Mouse (Mus musculus) hindbrain, embryonic 11.5 days (tissue): ENCODE data around the gene Tnfaip2. TPM values are rescaled to one million over a fixed set of nuclear protein-coding genes. Genes with fewer than 3 reads are reported as not detected.
A peak's percentile ranks its signal among the peaks of the same experiment; 100 is the strongest.

Experiments
- ATAC-seq: fragments of 200-750 bp; cut with Nextera tagmentation; 2 replicates; pipeline ENCODE4 v1.8.0; 2017; ENCODE audit warnings: mild to moderate bottlenecking, moderate TSS enrichment, moderate library complexity; ENCODE audit not compliant: low FRiP score
- DNase-seq: peaks from one replicate; pipeline ENCODE4 v3.0.0-alpha.2; 2015; ENCODE audit warnings: low spot score
- H3K27ac ChIP-seq: fragments of 300-500 bp; sonication (generic); 2 replicates; pipeline ENCODE4 v1.5.1; 2014; ENCODE audit warnings: mild to moderate bottlenecking, low read depth, low read length
- H3K27me3 ChIP-seq: fragments of 300-500 bp; sonication (generic); 2 replicates; pipeline ENCODE4 v1.6.1; 2014; ENCODE audit warnings: mild to moderate bottlenecking, low read length, moderate library complexity, mixed read lengths; ENCODE audit not compliant: control insufficient read depth, insufficient read depth
- H3K36me3 ChIP-seq: fragments of 300-500 bp; sonication (generic); 2 replicates; pipeline ENCODE4 v1.6.1; 2014; ENCODE audit warnings: mild to moderate bottlenecking, low read length, moderate library complexity, mixed read lengths; ENCODE audit not compliant: control insufficient read depth, insufficient read depth
- H3K4me1 ChIP-seq: fragments of 300-500 bp; sonication (generic); replicated peaks from 2 replicates; pipeline ENCODE4 v1.6.1; 2014; ENCODE audit warnings: low read length, mixed read lengths; ENCODE audit not compliant: control insufficient read depth, insufficient read depth
- H3K4me2 ChIP-seq: fragments of 300-500 bp; sonication (generic); replicated peaks from 2 replicates; pipeline ENCODE4 v1.6.1; 2014; ENCODE audit warnings: mild to moderate bottlenecking, low read depth, low read length
- H3K4me3 ChIP-seq: fragments of 300-500 bp; sonication (generic); 2 replicates; pipeline ENCODE4 v1.5.1; 2014; ENCODE audit warnings: low read depth, low read length
- H3K9ac ChIP-seq: fragments of 300-500 bp; sonication (generic); 2 replicates; pipeline ENCODE4 v1.6.1; 2014; ENCODE audit warnings: low read depth, low read length
- H3K9me3 ChIP-seq: fragments of 300-500 bp; sonication (generic); 2 replicates; pipeline ENCODE4 v1.6.1; 2016; ENCODE audit warnings: low read length; ENCODE audit not compliant: control insufficient read depth
- WGBS: fragments of 180-500 bp; shearing (Covaris S2); extraction: QIAGEN DNeasy Blood & Tissue Kit; methylation state at CpG from one replicate; pipeline ENCODE4 v1.1.7; 2014; 5-methylcytosine and 5-hydroxymethylcytosine counted together
- polyA plus RNA-seq: library from polyadenylated mRNA; unstranded; fragments of >200 nt; fragmentation: Nextera tagmentation; extraction: Ambion mirVana; gene quantifications from 2 replicates; pipeline ENCODE4 v1.2.1, GENCODE M21; 2014

The Tnfaip2 gene
- polyA plus RNA-seq, 1 experiment from 2014 or later = 1.9 TPM

DNA sequence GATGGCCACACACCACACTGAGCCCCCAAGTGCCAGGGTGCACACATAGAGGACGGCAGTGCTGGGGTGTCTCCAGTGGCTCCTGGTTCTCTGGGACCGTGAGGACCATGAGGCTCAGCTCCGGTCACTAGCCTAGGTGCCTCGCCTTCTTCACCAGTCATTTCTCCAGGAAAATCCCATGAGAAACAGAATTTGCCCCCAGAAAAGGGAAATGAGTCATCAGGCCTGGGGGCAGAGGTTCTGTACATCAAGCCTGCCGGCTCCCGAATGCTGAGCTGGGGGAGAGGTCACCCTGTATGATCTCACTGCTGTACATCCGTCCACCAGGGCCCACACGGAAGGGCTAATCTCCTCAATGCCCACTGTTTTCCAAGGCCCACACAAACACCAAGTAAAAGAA is 13.6 kb downstream of the Tnfaip2 start:
- no peaks in the 10 kb centered on the region for H3K4me1 ChIP-seq
- no peaks in the 10 kb centered on the region for H3K36me3 ChIP-seq
- H3K27ac ChIP-seq = no peak overlapping the region
- ATAC-seq (no peak), DNase-seq (no peak)
- no peak overlapping the region for H3K9ac ChIP-seq
- no peak overlapping the region for H3K4me2 ChIP-seq
- 59% methylated on average over 8 of the region's 8 CpGs for WGBS
- no peak overlapping the region for H3K4me3 ChIP-seq
- no peaks in the 10 kb centered on the region for H3K9me3 ChIP-seq
- peaks cover 10% of the 10 kb centered on the region for H3K27me3 ChIP-seq

DNA sequence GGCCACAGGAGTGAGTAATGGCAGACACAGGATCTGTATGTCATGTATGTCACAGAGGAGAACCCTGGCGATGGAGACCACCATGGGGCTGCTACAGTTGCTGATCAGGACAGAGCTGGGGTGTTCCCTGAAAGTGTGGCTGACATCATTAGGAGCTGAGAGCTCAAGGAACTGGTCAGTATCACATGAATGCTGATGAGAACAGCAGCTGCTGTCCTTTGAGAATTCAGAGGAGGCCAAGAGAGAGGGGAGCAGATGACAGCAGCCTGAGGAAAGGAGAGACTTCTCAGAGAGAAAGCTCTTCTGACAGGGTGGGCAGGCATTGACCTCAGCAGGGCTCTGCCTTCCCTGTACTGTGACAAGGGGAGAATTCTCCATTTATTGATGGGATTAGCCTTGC is 15.5 kb downstream of the Tnfaip2 start:
- DNase-seq = no peak
- Histone ChIP-seq H3K27ac (no peak overlapping the region), H3K4me1 (no peaks in the 10 kb centered on the region), H3K9ac (no peak overlapping the region), H3K4me2 (no peak overlapping the region), H3K9me3 (no peaks in the 10 kb centered on the region), H3K4me3 (no peak overlapping the region), H3K27me3 (no peaks in the 10 kb centered on the region; the same call in 1 of the 2 replicates), H3K36me3 (no peaks in the 10 kb centered on the region)
- ATAC-seq = no peak
- WGBS = 92% methylated on average over 1 of the region's 1 CpGs

GRCm38 (mm10) chr12:111463570-111463969 is 21.3 kb downstream of the Tnfaip2 start:
- no peak for DNase-seq
- Histone ChIP-seq H3K9ac (no peak overlapping the region), H3K4me3 (no peak overlapping the region), H3K36me3 (no peaks in the 10 kb centered on the region), H3K9me3 (no peaks in the 10 kb centered on the region), H3K4me2 (no peak overlapping the region), H3K27me3 (no peaks in the 10 kb centered on the region; the same call in none of the 2 replicates), H3K27ac (no peak overlapping the region), H3K4me1 (no peaks in the 10 kb centered on the region)
- ATAC-seq = no peak
- WGBS = 83% methylated on average over 7 of the region's 7 CpGs

GRCm38 (mm10) chr12:111466369-111466768 is 24.1 kb downstream of the Tnfaip2 start:
- WGBS = 91% methylated on average over 3 of the region's 3 CpGs
- Histone ChIP-seq H3K36me3 (no peaks in the 10 kb centered on the region), H3K27me3 (no peaks in the 10 kb centered on the region; the same call in none of the 2 replicates), H3K9me3 (no peaks in the 10 kb centered on the region), H3K4me3 (no peak overlapping the region), H3K4me2 (no peak overlapping the region), H3K27ac (no peak overlapping the region), H3K4me1 (no peaks in the 10 kb centered on the region), H3K9ac (no peak overlapping the region)
- ATAC-seq (no peak), DNase-seq (no peak)

DNA sequence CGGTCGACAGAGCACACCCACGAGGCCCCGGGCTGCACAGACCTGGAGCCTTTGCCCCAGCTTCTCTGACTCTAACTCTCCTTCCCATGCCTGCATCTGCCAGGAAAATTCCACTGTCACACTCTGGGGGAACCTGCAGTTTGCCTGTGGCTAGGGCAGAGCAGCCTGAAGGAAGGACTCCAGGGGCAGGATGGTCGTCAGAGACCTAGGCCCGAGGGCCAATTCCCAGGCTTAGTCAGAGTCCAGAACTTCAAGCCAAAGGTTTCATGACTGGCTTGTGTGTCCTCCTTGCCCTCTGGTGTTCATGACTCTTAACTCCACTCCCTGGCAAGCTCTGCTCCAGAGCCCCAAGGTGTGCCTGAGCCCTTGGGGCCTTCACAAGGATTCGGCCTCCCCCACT is 25.9 kb downstream of the Tnfaip2 start:
- Histone ChIP-seq H3K27ac (no peak overlapping the region), H3K36me3 (no peaks in the 10 kb centered on the region), H3K9ac (no peak overlapping the region), H3K4me1 (no peaks in the 10 kb centered on the region), H3K27me3 (no peaks in the 10 kb centered on the region; the same call in 1 of the 2 replicates), H3K9me3 (no peaks in the 10 kb centered on the region), H3K4me3 (no peak overlapping the region), H3K4me2 (no peak overlapping the region)
- ATAC-seq (no peak), DNase-seq (no peak)
- 58% methylated on average over 7 of the region's 7 CpGs for WGBS

- H3K9ac ChIP-seq = no peak overlapping the region
- H3K27ac ChIP-seq = no peak overlapping the region
- 11% methylated on average over 8 of the region's 8 CpGs for WGBS
- no peaks in the 10 kb centered on the region for H3K36me3 ChIP-seq
- peak; percentile 84 for DNase-seq
- no peaks in the 10 kb centered on the region for H3K4me1 ChIP-seq
- no peaks in the 10 kb centered on the region; the same call in 1 of the 2 replicates for H3K27me3 ChIP-seq
- H3K9me3 ChIP-seq = no peaks in the 10 kb centered on the region
- no peak overlapping the region for H3K4me3 ChIP-seq
- no peak for ATAC-seq
- H3K4me2 ChIP-seq = no peak overlapping the region
Observed at GRCm38 (mm10) chr12:111469507-111469906, 27.2 kb downstream of the Tnfaip2 start.

DNA sequence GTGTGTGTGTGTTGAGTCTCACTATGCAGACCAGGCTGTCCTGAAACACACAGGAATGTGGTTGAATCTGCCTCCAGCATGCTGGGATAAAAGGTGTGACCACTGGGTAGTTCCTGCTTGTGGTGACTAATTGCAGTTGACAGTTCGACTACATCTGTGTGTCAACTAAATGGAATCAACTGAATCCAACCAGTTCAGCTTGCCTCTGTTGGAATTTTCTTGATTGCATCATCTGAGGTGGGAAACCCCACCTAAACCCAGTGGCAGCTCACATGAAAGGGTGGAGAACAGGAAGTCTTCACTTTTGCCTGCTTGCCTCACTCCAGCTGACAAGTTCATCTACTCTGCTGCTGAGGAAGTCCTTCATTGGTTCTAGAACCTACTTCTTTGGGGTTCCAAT is 28.9 kb downstream of the Tnfaip2 start:
- H3K4me3 ChIP-seq = no peak overlapping the region
- H3K4me2 ChIP-seq = no peak overlapping the region
- no peak overlapping the region for H3K27ac ChIP-seq
- WGBS = 70% methylated on average over 1 of the region's 1 CpGs
- H3K9me3 ChIP-seq = no peaks in the 10 kb centered on the region
- no peak overlapping the region for H3K9ac ChIP-seq
- no peaks in the 10 kb centered on the region; the same call in 1 of the 2 replicates for H3K27me3 ChIP-seq
- H3K4me1 ChIP-seq = no peaks in the 10 kb centered on the region
- H3K36me3 ChIP-seq = no peaks in the 10 kb centered on the region
- ATAC-seq = no peak
- DNase-seq = no peak

GRCm38 (mm10) chr12:111471721-111472120 is 29.5 kb downstream of the Tnfaip2 start:
- Histone ChIP-seq H3K36me3 (no peaks in the 10 kb centered on the region), H3K4me3 (no peak overlapping the region), H3K4me2 (no peak overlapping the region), H3K9me3 (no peaks in the 10 kb centered on the region), H3K9ac (no peak overlapping the region), H3K27ac (no peak overlapping the region), H3K4me1 (no peaks in the 10 kb centered on the region), H3K27me3 (no peaks in the 10 kb centered on the region; the same call in 1 of the 2 replicates)
- DNase-seq = no peak
- 87% methylated on average over 3 of the region's 3 CpGs for WGBS
- no peak for ATAC-seq

GRCm38 (mm10) chr12:111472886-111473285 is 30.6 kb downstream of the Tnfaip2 start:
- Histone ChIP-seq H3K4me2 (no peak overlapping the region), H3K9ac (no peak overlapping the region), H3K4me3 (no peak overlapping the region), H3K27ac (no peak overlapping the region), H3K27me3 (no peaks in the 10 kb centered on the region; the same call in 1 of the 2 replicates), H3K4me1 (no peaks in the 10 kb centered on the region), H3K36me3 (no peaks in the 10 kb centered on the region), H3K9me3 (no peaks in the 10 kb centered on the region)
- ATAC-seq (no peak), DNase-seq (no peak)
- WGBS = 76% methylated on average over 5 of the region's 5 CpGs
